In genomic region chr4:129276453-129276865, GRCm38 (mm10) we compare ENCODE assay signal across 9 mouse cellular contexts. TPM values are rescaled to one million over a fixed set of nuclear protein-coding genes. Genes with fewer than 3 reads are reported as not detected.
DNase-seq lines count a peak whose midpoint lies in the region; ATAC-seq lines count a peak whose summit lies in the region.
"Had no signal": no experiment of that assay in that cellular context is flagged by ENCODE, and none has a peak within 500 bp of the region (broad histone marks: within the 10 kb centered on the region; RNA-seq: fewer than 3 reads in every experiment).

No protein-coding gene starts in this region.

- peaks cover 7% of the 10 kb centered on the region for H3K4me1 ChIP-seq in forebrain, embryonic 13.5 days

- H3K4me2 ChIP-seq in forebrain, embryonic 13.5 days: 0 out of 2 replicates have a peak overlapping the region, but pooled peaks have one; percentile 10
- H3K4me2 ChIP-seq: limb, embryonic 15.5 days had no signal

- H3K9me3 ChIP-seq in forebrain, embryonic 13.5 days (replicated peaks): no peaks in the 10 kb centered on the region
- H3K9me3 ChIP-seq: limb, embryonic 15.5 days had no signal

- intact Hi-C loops in heart, postnatal 36 days (cut with DNase I): loop anchor here (1.0 to 2.0 kb wide), 2 partner anchors 67 to 142 kb away; no protein-coding TSS in a partner anchor

- no peak overlapping the region for H3K27ac ChIP-seq in forebrain, embryonic 13.5 days
- H3K27ac ChIP-seq: limb, embryonic 15.5 days had no signal

- no peak overlapping the region for H3K9ac ChIP-seq in forebrain, embryonic 13.5 days
- H3K9ac ChIP-seq: limb, embryonic 15.5 days had no signal

- ATAC-seq in forebrain, embryonic 13.5 days: peak; percentile 58; the same call in 1 of the 2 replicates
- peak; percentile 85 for ATAC-seq in neutrophil, adult 5-6 weeks (ENCODE audit: extremely low read depth, insufficient number of reproducible peaks, low FRiP score, poor library complexity, severe bottlenecking)

- peak; percentile 91 for DNase-seq in ES-CJ7 (ENCODE audit: low read depth, low spot score)
- peak; percentile 95 for DNase-seq in c-Kit-positive CD71-positive TER-119-negative erythroid progenitor cells, embryonic 14.5 days (ENCODE audit: low read depth)
- peak; percentile 94 to 98 for DNase-seq in heart, postnatal 36 days
- DNase-seq in layer of hippocampus, adult 11-12 months (ENCODE audit: low spot score): peak; percentile 97
- DNase-seq in lung, adult 18-20 months: peak; percentile 94 to 97
- DNase-seq in testis, postnatal 10 days (ENCODE audit: low spot score): peak; percentile 98

- H3K27me3 ChIP-seq in forebrain, embryonic 13.5 days: no peaks in the 10 kb centered on the region
- H3K27me3 ChIP-seq: limb, embryonic 15.5 days had no signal

- under 1% methylated on average over 18 of the region's 18 CpGs for WGBS in forebrain, embryonic 13.5 days

- H3K36me3 ChIP-seq in forebrain, embryonic 13.5 days (ENCODE audit: poor library complexity, severe bottlenecking): no peaks in the 10 kb centered on the region
- H3K36me3 ChIP-seq: limb, embryonic 15.5 days had no signal

- no peak overlapping the region for H3K4me3 ChIP-seq in forebrain, embryonic 13.5 days
- H3K4me3 ChIP-seq: limb, embryonic 15.5 days had no signal

RNA-seq across cellular contexts. Expression of gene Sync, which starts 11.0 kb away (rescaled TPM):
- polyA plus RNA-seq in forebrain, embryonic 13.5 days (2015; fragmentation: Nextera tagmentation; extraction: Ambion mirVana): 0.18 and 0.19 TPM in 2 replicates
- 10 to 100 TPM; 15.8 to 17.1 TPM for total RNA-seq in heart, postnatal 36 days (2021)
- 0.12 TPM in 1 of 2 replicates, not detected in the other for total RNA-seq in neutrophil, adult 5-6 weeks (2017)

RNA-seq across cellular contexts. Expression of gene C77080, which starts 15.3 kb away (rescaled TPM):
- 3.7 and 3.8 TPM in 2 replicates for polyA plus RNA-seq in forebrain, embryonic 13.5 days (2015; fragmentation: Nextera tagmentation; extraction: Ambion mirVana)
- 1 to 10 TPM; 3.5 to 3.6 TPM for total RNA-seq in heart, postnatal 36 days (2021)
- 2.0 TPM in 1 of 2 replicates, not detected in the other for total RNA-seq in neutrophil, adult 5-6 weeks (2017)

RNA-seq across cellular contexts. Expression of gene Rbbp4, which starts 58.7 kb away (rescaled TPM):
- 534 and 564 TPM in 2 replicates for polyA plus RNA-seq in forebrain, embryonic 13.5 days (2015; fragmentation: Nextera tagmentation; extraction: Ambion mirVana)
- total RNA-seq in heart, postnatal 36 days (2021): 10 to 100 TPM; 70.5 to 80.8 TPM
- 61.8 and 63.2 TPM in 2 replicates for total RNA-seq in neutrophil, adult 5-6 weeks (2017)

RNA-seq across cellular contexts. Expression of gene Zbtb8os, which starts 59.0 kb away (rescaled TPM):
- 33.8 and 36.2 TPM in 2 replicates for polyA plus RNA-seq in forebrain, embryonic 13.5 days (2015; fragmentation: Nextera tagmentation; extraction: Ambion mirVana)
- 10 to 100 TPM; 22.9 to 27.1 TPM for total RNA-seq in heart, postnatal 36 days (2021)
- 52.5 and 55.0 TPM in 2 replicates for total RNA-seq in neutrophil, adult 5-6 weeks (2017)

Comparison
In these comparisons a context has a peak if more than half of its experiments do, and no peak if none do; other contexts are left out.
1. RNA of gene Sync, which starts 11.0 kb away (total RNA-seq): 15.8 to 17.1 TPM in heart, postnatal 36 days; 0.12 TPM in neutrophil, adult 5-6 weeks; every median in the first group is over 10 times any median in the second.
2. Peak in every context shown above with its lines, with median percentiles within 50 percentile points of each other: DNase-seq.